Mouse (Mus musculus): ENCODE measurements at regions not wholly inside any gene's neighbourhood (a gene's known extent, or its start where the extent isn't known, plus 50 kb on each side); places are given as distances from the start of the nearest gene placed in this dataset.
A peak's percentile ranks its signal among the peaks of the same experiment; 100 is the strongest.

DNA sequence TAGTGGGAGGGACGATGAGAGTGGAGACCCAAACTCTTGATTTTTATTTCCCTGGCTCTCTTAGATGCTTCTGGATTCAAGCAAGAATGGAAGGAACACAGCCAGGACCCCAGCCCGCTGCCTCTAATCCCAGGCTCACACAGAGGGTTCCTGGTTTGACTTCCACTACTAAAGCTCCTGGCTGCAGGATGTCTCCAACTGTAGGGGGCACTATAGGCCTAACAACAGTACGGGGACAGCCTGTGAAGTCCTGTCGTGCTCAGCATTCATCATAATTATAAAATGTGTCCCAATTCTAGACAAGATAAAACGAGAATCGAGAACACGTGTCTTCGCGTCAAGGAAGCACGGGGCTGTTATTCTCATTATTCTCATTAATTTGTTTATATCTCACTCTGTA lies 254.3 kb upstream of the Kcnab2 start:
- DNase-seq (ENCODE audit: low spot score in 2 of 2) = peak; percentile 44 to 79

DNA sequence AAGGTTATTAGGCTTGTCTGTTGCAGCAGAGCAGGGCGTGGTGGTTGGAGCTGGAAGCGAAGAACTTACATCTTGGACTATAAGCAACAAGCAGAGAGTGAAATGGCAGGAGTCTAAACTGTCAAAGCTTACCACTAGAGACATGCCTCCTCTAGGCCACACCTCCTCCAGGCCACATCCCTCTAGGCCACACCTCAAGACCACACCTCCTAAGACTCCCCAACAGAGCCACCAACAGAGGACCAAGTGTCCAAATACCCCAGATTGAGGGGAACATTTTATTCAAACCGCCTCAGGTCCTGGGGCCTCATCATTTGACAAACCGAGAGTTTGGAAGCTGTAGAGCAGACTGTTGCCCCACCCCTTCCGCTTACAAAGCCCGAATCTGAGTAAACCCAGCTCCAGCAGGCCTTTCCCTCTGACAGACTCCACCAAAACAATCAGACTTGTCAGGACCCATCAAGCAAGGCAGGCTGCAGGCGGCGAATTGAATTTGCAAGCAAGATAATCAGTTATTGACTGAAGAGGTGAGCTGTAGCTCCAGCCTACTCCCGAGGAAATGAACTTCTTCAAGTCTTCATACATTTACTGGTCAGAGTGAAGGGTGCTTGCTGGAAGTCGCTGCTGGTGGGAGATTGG lies 253.5 kb upstream of the Kcnab2 start:
- no peak for DNase-seq (ENCODE audit: low spot score in 2 of 2)

- DNase-seq (ENCODE audit: low spot score in 2 of 2) = no peak
Observed at GRCm38 (mm10) chr4:152729421-152729820, 251.8 kb upstream of the Kcnab2 start.

DNA sequence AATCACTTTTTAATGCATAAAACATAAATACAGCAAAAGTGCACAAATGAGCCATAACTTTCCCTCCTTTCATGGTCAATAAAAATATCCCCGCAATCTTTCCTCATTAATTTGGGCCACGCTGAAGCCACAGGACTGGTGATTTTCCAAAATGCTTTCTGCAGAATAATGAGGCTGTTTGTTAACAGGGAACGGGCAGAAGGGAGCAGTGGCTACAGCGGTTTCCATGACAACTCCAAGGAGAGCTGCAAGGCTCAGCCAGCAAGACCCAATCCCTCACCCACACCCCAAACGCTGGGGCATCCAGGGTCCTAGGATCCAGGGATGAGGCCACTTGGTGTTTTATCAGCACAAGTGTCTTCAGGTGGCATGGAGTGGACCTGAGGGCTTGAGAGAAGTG lies 248.2 kb upstream of the Kcnab2 start:
- DNase-seq (ENCODE audit: low spot score in 2 of 2) = peak in 1 of 2 experiments; percentile 12

DNA sequence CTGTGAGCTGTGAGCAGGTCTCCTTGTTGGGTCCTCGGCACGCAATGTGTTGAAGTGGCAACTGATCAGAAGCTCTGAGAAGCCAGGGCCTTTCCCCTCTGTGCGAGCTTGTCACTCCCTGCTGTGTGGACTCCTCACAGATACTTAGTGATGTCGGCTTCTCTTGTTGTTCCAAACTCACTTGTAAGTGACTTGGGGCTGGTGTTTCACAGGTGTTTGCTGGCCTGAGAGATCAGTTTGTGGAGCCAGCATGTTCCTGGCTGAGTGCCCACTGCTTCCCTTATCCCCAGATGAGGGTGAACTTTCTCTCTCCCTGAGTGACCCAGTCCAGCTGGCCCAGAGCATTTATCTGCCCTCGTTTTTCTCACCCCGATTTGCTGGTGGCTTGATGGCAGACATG lies 247.8 kb upstream of the Kcnab2 start:
- no peak for DNase-seq (ENCODE audit: low spot score in 2 of 2)

GRCm38 (mm10) chr4:152724741-152725140 lies 247.1 kb upstream of the Kcnab2 start:
- DNase-seq (ENCODE audit: low spot score in 2 of 2) = no peak

DNA sequence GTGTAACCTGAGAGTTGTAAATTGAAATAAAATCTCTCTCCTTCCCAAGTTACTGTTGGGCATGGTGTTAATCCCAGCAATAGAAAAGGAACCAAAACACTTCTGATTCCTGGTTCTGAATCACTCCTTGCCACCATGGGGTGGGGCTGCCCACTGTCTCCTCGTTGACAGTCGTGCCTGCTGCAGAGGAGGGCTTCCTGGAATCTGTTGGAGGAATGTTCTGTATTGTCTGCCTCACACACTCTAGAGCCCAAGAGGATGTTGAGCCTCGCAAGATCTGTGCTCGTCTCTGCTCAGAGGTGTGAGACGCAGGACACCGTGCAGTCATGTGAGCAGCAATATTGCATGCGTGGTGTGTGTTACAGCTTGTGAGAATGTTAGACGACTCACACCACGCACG lies 246.4 kb upstream of the Kcnab2 start:
- no peak for DNase-seq (ENCODE audit: low spot score in 2 of 2)

DNA sequence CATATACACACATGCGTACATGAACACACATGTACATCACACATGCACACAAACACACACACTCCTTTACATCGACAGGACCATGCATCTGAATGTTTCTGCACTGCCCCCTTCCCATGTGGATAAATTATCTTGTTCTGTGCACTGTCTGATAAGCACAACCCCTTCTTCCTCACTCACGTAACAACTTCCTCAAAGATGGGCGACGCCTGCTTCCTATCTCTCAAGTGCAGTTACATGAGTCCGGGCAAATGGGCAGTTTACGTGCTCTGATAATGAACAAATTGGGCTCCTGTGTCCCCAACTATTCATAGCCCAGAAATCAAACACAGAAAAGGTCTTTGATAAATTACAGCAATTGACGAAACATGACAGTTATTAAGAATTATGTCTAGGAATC lies 242.9 kb upstream of the Kcnab2 start:
- no peak for DNase-seq (ENCODE audit: low spot score in 2 of 2)

DNA sequence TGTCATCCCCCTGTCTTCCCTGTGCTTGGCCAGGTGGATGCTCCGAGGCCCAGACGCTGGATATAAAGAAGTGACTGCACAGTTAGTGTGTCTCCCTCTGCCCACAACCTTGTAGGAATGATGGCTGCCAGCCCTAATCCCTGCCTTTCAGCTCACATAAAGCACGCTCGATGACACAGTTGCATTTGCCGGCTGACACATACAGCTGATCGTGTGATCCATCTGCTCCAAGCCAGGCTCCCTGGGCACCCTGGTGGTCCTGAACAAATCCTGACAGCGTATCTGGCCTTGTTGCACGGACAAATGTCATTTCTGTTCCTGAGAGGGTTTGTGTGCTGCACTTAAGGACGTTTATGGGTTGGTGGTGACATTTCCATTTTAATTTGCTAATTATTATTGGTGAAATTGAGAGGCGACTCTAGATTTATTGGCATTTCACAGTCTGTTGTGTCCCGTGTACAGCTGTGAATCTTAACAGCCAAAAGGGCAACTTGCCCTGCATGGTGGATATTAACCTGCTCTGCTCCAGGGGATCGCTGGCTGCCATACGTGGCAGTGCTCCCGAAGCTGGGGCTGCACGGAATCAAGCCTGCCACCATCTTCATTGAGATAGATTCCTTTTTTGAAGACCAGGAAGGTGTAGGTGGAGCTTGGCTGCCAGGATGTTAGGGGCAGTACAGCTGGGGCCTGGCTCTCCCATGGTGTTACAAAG lies 241.9 kb upstream of the Kcnab2 start:
- no peak for DNase-seq (ENCODE audit: low spot score in 2 of 2)

DNA sequence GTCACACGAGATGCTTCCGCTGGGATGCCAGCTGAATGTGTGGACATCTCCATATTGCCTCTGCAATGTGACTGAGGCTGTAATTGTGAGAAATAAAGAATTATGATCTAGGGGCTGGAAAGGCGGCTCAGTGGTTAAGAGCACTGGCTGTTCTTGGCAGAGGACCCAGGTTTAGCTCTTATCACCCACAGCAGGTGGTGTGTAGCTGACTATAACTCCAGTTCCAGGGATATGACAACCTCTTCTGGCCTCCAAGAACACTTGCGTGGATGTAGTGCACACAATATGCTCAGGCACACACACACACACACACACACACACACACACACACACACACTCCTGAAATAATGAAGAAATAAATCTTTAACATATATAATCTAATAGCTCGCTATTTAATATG lies 232.7 kb upstream of the Kcnab2 start:
- DNase-seq (ENCODE audit: low spot score in 2 of 2) = no peak

GRCm38 (mm10) chr4:152700217-152700616 lies 222.5 kb upstream of the Kcnab2 start:
- no peak for DNase-seq (ENCODE audit: low spot score in 2 of 2)

- DNase-seq (ENCODE audit: low spot score in 2 of 2) = peak; percentile 8 to 12
Observed at GRCm38 (mm10) chr4:152697247-152697960, 219.7 kb upstream of the Kcnab2 start.

DNA sequence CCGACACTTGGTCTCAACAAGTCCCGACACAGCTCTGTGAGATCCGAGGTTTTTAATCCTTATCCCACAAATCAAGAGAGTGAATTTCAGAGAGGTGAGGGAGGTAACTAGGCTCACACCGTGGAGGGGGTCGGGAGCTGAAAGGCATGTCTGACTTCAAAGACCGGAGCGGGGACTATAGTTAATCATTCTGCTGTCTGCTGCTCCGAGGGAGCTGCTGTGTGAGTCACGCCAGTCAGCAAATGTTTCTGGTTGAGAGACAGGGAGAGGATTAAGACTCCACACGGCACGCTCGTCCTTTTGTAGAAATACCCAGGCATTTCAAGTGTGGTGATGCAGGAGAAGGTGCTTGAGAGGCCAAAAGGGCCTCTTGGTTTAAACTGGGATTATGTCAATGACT lies 214.1 kb upstream of the Kcnab2 start:
- peak in 1 of 2 experiments; percentile 3 for DNase-seq (ENCODE audit: low spot score in 2 of 2)

GRCm38 (mm10) chr4:152691302-152691701 lies 213.6 kb upstream of the Kcnab2 start:
- DNase-seq (ENCODE audit: low spot score in 2 of 2) = peak; percentile 2 to 31

GRCm38 (mm10) chr4:152690766-152691165 lies 213.1 kb upstream of the Kcnab2 start:
- DNase-seq (ENCODE audit: low spot score in 2 of 2) = no peak

DNA sequence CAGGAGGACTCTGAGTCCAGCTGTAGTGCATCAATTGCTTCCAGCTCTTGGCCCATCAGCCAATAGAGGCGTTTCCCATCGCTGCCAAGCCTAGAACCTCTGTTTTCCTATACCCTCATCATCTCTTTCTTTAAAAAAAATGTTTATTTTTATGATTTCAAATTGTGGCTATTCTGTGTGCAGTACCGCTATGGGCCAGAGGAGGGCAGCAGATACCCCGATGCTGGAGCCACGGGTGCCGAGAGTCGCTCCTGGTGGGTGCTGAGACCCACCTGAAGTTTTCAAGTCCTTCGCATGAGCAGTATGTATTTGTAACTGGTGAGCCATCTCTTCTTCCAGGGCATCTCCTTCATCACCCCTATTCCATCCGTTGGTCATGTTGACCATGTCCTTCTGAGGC lies 212.2 kb upstream of the Kcnab2 start:
- DNase-seq (ENCODE audit: low spot score in 2 of 2) = no peak

DNA sequence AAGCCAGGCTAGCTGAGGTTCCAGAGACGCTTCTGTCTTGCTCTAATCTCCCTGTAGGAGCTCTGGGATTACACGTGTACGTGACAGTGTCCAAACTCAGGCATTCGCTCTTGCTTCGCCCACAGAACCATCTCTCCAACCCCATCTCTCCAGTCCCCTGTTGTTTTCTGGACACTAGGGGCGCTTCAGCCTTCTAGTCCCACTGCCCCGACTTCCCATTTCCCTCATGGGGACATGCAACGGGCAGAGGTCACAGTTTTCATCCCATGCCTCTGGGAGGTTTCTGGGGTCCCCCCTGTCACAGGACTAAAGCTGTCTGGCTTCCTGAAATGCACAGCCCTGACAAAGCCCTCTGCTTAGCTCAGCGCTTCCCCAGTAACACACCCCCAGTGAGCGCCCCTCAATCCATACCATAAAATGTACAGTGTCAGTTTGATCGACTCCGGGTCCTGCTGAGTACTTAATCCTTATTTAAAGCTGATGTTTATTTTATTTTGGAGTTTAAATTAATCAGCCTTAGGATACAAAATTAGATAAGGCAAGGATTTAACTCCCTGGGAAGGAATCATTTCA lies 208.9 kb upstream of the Kcnab2 start:
- no peak for DNase-seq (ENCODE audit: low spot score in 2 of 2)

DNA sequence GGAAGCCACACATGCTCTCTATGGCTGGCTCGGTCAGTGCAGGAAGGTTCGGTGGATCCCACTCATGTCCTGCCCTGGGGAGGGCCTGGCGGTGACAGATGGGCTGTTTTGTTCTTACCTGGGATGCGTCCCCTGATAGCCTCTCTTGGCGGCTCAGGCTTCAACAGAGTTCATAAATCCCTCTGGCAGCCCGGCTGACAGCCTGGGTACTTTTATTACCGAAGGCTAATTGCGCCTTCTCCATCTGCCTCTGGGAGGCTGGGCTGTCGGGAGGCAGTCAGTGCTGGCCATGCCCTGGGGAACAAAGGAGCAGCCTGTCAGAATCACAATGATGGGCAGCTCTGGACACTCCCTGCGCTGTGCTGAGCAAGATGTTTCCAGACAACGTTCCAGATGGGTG lies 196.5 kb upstream of the Kcnab2 start:
- no peak for DNase-seq (ENCODE audit: low spot score in 2 of 2)

GRCm38 (mm10) chr4:152663482-152663881 lies 185.8 kb upstream of the Kcnab2 start:
- DNase-seq (ENCODE audit: low spot score in 2 of 2) = peak; percentile 15 to 36

- no peak for DNase-seq (ENCODE audit: low spot score in 2 of 2)
Observed at GRCm38 (mm10) chr4:152663069-152663468, 185.4 kb upstream of the Kcnab2 start.

DNA sequence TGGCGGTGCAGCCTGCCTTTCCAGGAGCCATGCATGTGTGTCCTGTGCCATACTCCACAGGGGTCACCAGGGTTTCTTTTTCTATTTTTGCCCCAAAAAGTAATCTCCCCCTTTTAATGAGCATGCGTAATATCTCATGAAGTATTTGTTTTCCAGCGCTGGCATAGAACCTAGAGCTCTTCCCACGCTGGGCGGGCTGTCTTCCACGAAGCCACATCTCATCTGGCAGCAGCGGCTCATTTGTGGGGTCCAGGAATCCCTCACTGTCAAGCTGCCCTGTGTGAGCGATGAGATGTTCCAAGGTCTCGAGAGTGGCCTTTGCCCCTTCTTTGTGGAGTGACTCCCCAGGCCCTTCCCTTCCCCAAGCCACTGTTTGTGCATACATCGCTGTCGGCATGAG lies 184.8 kb upstream of the Kcnab2 start:
- DNase-seq (ENCODE audit: low spot score in 2 of 2) = no peak

GRCm38 (mm10) chr4:152650198-152650597 lies 172.5 kb upstream of the Kcnab2 start:
- DNase-seq (ENCODE audit: low spot score in 2 of 2) = no peak

- peak in 1 of 2 experiments; percentile 23 for DNase-seq (ENCODE audit: low spot score in 2 of 2)
Observed at GRCm38 (mm10) chr4:152647620-152648019, 169.9 kb upstream of the Kcnab2 start.
